Mouse (Mus musculus): ENCODE measurements around the gene Pex16. TPM values are rescaled to one million over a fixed set of nuclear protein-coding genes. Genes with fewer than 3 reads are reported as not detected.

Pex16 gene
- 28.6 to 40.0 TPM (median 32.4 TPM) in 4 replicates for total RNA-seq (2023; ENCODE audit: inconsistent age)

GRCm38 (mm10) chr2:92374514-92374913, at the start of gene Pex16, which contains the start of gene Large2:
Pex16 (plus strand) TSS chr2:92374676.
Large2 (minus strand) TSS chr2:92374869.

DNA sequence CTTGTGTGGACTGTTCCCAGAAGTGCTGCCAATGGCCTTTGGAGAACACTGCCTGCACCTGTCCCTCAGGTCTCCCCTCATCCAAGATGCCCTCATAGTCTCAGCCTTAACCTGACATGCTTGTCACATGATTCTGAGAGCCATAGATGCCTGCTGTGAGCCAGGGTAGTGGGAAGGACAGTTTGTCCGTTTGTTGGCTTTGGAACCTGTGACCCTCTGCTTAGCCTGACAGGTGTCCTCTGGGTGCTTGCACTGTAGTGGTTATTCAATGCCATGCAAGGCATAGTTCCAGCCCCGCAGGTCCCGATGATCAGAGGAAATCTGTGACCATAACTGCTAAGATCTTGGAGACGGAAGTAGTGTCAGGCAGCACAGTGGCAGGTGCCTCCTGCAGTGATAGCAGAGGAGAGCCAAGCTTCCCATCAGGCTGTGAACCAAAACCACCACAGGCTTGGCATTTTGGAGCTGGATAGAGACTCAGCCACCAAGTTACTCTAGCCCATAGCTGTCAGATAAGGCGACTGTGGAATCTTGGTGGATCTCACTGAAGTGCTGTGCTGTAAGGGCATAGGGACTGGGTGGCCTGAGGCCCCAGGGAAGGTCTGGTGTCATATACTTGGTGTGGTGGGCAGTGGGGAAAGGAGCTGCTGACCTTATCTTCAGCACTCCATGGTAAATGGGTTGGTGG, 7.6 kb downstream of the Pex16 start, which contains the start of gene 1700029I15Rik:
1700029I15Rik (plus strand) TSS at position 638 of the 688 bp plus-strand sequence.

GRCm38 (mm10) chr2:92401091-92401561, 26.6 kb downstream of the Pex16 start, which contains the start of gene Mapk8ip1:
Mapk8ip1 (minus strand) TSS chr2:92401263.

Other genes with a start within 250 kb of the Pex16 start
- gene Large2, start 193 bp downstream of the Pex16 start, total RNA-seq (2023; ENCODE audit: inconsistent age) = 0.13 to 0.84 TPM in 2 of 4 replicates, not detected in the others
- gene 1700029I15Rik, start 7.9 kb downstream of the Pex16 start, total RNA-seq (2023; ENCODE audit: inconsistent age) = 5.1 to 9.1 TPM (median 8.0 TPM) in 4 replicates
- 0.33 to 1.3 TPM (median 0.61 TPM) in 4 replicates for gene Mapk8ip1, start 26.6 kb downstream of the Pex16 start, total RNA-seq (2023; ENCODE audit: inconsistent age)
- 45.3 to 54.9 TPM (median 47.7 TPM) in 4 replicates for gene Cry2, start 59.4 kb downstream of the Pex16 start, total RNA-seq (2023; ENCODE audit: inconsistent age)
- gene Slc35c1, start 85.9 kb downstream of the Pex16 start, total RNA-seq (2023; ENCODE audit: inconsistent age) = 21.8 to 25.6 TPM (median 22.9 TPM) in 4 replicates
- gene Chst1, start 225.0 kb downstream of the Pex16 start, total RNA-seq (2023; ENCODE audit: inconsistent age) = 0.69 to 1.2 TPM (median 0.96 TPM) in 4 replicates